Mouse (Mus musculus) intestine, postnatal 0 days (tissue): ENCODE data around the gene Fam98b. TPM values are rescaled to one million over a fixed set of nuclear protein-coding genes. Genes with fewer than 3 reads are reported as not detected.

Experiments
- ATAC-seq: fragments of 200-750 bp; cut with Nextera tagmentation; 2 replicates; pipeline ENCODE4 v1.8.0; 2017; ENCODE audit warnings: mild to moderate bottlenecking, moderate TSS enrichment, moderate library complexity
- H3K27ac ChIP-seq: fragments of 300-500 bp; sonication (generic); 2 replicates; pipeline ENCODE4 v1.5.1; 2014; ENCODE audit warnings: mild to moderate bottlenecking, low read depth, low read length, moderate library complexity
- H3K27me3 ChIP-seq: fragments of 300-500 bp; sonication (generic); replicated peaks from 2 replicates; pipeline ENCODE4 v1.6.1; 2014; ENCODE audit warnings: low read length, mixed read lengths; ENCODE audit not compliant: control insufficient read depth, insufficient read depth
- H3K36me3 ChIP-seq: fragments of 300-500 bp; sonication (generic); 2 replicates; pipeline ENCODE4 v1.6.1; 2014; ENCODE audit warnings: mild to moderate bottlenecking, moderate library complexity; ENCODE audit not compliant: control insufficient read depth, insufficient read depth
- H3K4me1 ChIP-seq: fragments of 300-500 bp; sonication (generic); replicated peaks from 2 replicates; pipeline ENCODE4 v1.6.1; 2014; ENCODE audit warnings: antibody characterized with exemption, low read length, mixed read lengths; ENCODE audit not compliant: control insufficient read depth, insufficient read depth
- H3K4me2 ChIP-seq: fragments of 300-500 bp; sonication (generic); replicated peaks from 2 replicates; pipeline ENCODE4 v1.6.1; 2014; ENCODE audit warnings: low read depth, mild to moderate bottlenecking, moderate library complexity
- H3K4me3 ChIP-seq: fragments of 300-500 bp; sonication (generic); 2 replicates; pipeline ENCODE4 v1.5.1; 2014; ENCODE audit warnings: low read depth, low read length
- H3K9ac ChIP-seq: fragments of 300-500 bp; sonication (generic); 2 replicates; pipeline ENCODE4 v1.6.1; 2014; ENCODE audit warnings: mild to moderate bottlenecking, low read depth, low read length
- H3K9me3 ChIP-seq: fragments of 300-500 bp; sonication (generic); 2 replicates; pipeline ENCODE4 v1.6.1; 2016; ENCODE audit warnings: mixed run types; ENCODE audit not compliant: control insufficient read depth
- CTCF ChIP-seq: sonication (generic); IDR thresholded peaks from 2 replicates; pipeline ENCODE4 v1.5.1; 2016; ENCODE audit warnings: low read depth, mild to moderate bottlenecking, control low read depth, antibody characterized with exemption, moderate library complexity
- WGBS: fragments of 180-500 bp; shearing (Covaris S2); extraction: QIAGEN DNeasy Blood & Tissue Kit; methylation state at CpG from one replicate; pipeline ENCODE4 v1.1.7; 2014; 5-methylcytosine and 5-hydroxymethylcytosine counted together
- polyA plus RNA-seq: library from polyadenylated mRNA; unstranded; fragments of >200 nt; fragmentation: Nextera tagmentation; extraction: Ambion mirVana; gene quantifications from 2 replicates; pipeline ENCODE4 v1.2.1, GENCODE M21; 2015

Fam98b gene
- polyA plus RNA-seq: 8.5 and 9.0 TPM in 2 replicates

DNA sequence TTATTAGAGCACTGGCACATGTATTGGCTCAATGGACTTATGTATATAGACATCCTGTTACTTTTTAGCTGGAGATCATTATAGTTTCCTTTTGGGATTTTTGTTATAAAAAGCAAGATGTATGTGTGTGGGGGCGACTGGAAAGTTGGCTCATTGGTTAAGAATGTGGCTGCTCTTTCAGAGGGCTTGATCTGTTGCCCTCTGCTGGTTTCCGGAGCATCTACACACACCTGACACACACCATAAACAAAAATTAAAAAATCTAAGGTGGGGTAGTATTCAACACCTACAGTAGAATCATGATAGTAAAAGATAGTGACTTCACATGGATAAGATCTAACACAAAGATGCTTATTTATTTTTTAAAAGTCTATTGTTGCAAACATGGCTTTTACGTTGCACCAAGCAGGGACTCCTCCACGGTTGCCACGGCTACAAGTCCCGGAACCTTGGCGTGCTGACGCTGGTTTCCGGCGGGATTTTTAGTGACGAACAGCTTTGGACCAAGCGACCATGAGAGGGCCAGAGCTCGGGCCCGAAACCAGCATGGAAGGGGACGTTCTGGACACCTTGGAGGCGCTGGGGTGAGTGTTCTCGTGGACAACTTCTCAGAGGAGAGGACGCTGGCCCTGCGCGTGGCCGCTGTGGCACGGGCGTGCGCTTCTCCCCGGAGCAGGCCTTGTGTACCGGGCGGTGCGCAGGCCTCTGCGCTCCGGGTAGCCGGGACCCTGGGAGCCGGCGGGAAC is at the start of gene Fam98b:
Gene Fam98b (plus strand): TSS at position 485 of the 746 bp plus-strand sequence.
- Histone ChIP-seq H3K9ac (peak within 1 kb of the TSS; percentile 81), H3K36me3 (no peaks in the 10 kb centered on the region), H3K4me1 (no peaks in the 10 kb centered on the region), H3K27me3 (no peaks in the 10 kb centered on the region), H3K9me3 (no peaks in the 10 kb centered on the region), H3K27ac (peak within 1 kb of the TSS; percentile 75), H3K4me2 (peak within 1 kb of the TSS; percentile 82), H3K4me3 (peak within 1 kb of the TSS; percentile 89)
- peak; percentile 66 for TF ChIP-seq CTCF
- ATAC-seq: peak; percentile 96
- under 1% methylated on average over 33 of the region's 33 CpGs for WGBS

DNA sequence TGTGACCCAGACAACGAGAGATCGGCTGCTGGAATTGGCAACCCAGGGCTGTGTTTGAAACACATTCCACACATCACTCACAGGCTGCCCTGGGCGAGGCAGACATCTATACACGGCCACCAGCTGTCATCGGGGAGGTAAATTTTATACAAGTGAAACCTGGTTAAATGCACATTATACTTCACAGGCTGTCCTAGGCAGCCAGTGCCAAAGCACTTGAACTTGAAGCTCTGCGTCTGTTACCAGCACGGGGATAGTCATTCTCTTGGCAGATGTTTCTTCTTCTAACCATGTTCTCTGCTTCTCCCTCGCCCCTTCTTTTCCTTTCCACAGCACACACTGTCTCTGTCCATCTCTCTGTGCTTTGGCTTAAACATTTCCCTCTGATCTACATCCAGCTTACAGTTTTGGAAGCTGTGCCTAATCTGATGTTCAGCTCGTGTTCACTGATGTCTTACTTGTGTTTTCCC is 48.6 kb upstream of the Fam98b start:
- Histone ChIP-seq H3K9me3 (no peaks in the 10 kb centered on the region), H3K36me3 (no peaks in the 10 kb centered on the region), H3K9ac (no peak overlapping the region), H3K4me3 (no peak overlapping the region), H3K4me2 (no peak overlapping the region), H3K4me1 (no peaks in the 10 kb centered on the region), H3K27ac (no peak overlapping the region), H3K27me3 (no peaks in the 10 kb centered on the region)
- TF ChIP-seq CTCF: no peak
- 49% methylated on average over 9 of the region's 9 CpGs for WGBS
- ATAC-seq: no peak

DNA sequence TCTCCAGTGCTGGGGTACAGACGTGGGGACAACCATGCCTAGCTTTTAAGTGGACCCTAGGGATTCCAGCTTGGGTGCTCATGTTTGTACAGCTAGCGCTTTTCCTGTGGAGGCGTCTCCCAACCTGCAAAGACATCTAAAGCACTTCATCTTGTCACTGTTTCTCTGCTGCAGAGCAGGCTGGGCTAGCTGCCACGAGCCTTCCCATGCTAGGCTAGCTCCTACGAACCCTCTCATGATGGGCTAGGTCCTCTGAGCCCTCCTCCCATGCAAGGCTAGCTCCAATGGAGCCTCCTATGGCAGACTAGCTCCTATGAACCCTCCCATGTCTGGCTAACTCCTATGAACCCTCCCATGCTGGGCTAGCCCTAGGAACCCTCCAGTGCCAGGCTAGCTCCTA is 46.2 kb upstream of the Fam98b start:
- no peak overlapping the region for H3K9ac ChIP-seq
- H3K9me3 ChIP-seq: no peaks in the 10 kb centered on the region
- H3K4me3 ChIP-seq: no peak overlapping the region
- TF ChIP-seq CTCF: no peak
- H3K27ac ChIP-seq: no peak overlapping the region
- no peak for ATAC-seq
- H3K4me2 ChIP-seq: no peak overlapping the region
- no peaks in the 10 kb centered on the region for H3K4me1 ChIP-seq
- H3K36me3 ChIP-seq: no peaks in the 10 kb centered on the region
- 57% methylated on average over 5 of the region's 5 CpGs for WGBS
- no peaks in the 10 kb centered on the region for H3K27me3 ChIP-seq

DNA sequence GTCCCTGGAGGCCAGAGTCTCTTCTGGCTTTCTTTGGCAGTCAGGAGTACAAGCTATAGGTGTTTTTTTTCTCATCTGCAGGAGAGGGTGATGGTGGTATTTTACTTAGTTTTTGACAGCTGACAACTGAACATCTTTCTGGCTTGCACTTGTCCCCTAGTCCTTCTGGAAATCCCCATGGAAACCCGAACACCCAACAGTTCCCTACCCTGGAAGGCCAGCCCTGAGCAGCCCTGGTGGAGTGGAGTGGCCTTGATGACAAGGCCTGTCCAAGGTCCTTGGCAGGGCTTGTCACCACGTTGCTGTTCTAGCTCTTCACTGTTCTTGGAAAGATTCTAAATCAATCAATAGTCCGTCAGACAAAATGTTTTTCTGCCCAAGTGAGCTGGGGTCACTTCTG is 45.0 kb upstream of the Fam98b start:
- H3K4me3 ChIP-seq: no peak overlapping the region
- H3K27me3 ChIP-seq: no peaks in the 10 kb centered on the region
- H3K4me2 ChIP-seq: no peak overlapping the region
- H3K9me3 ChIP-seq: no peaks in the 10 kb centered on the region
- H3K27ac ChIP-seq: no peak overlapping the region
- no peaks in the 10 kb centered on the region for H3K36me3 ChIP-seq
- no peaks in the 10 kb centered on the region for H3K4me1 ChIP-seq
- no peak for ATAC-seq
- no peak for TF ChIP-seq CTCF
- 61% methylated on average over 3 of the region's 3 CpGs for WGBS
- H3K9ac ChIP-seq: no peak overlapping the region

DNA sequence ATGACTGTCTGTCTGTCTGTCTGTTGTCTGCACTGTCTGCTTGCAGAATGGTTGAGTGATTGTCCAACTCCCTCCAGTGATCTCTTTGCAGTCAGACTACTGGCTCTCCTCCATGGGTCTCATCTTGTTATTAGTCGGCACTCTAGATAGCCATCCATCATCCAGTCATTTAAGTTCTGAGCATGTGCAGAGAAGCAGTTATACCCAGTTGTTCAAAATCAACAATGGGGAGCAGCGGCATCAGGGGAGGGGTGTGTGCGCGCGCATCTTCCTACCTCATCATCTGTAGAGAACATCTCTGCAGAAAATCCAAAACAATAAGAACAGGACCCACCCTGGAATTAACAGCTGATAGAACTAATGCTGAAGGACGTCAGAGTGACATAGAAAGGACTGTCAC is 44.5 kb upstream of the Fam98b start:
- no peak for ATAC-seq

DNA sequence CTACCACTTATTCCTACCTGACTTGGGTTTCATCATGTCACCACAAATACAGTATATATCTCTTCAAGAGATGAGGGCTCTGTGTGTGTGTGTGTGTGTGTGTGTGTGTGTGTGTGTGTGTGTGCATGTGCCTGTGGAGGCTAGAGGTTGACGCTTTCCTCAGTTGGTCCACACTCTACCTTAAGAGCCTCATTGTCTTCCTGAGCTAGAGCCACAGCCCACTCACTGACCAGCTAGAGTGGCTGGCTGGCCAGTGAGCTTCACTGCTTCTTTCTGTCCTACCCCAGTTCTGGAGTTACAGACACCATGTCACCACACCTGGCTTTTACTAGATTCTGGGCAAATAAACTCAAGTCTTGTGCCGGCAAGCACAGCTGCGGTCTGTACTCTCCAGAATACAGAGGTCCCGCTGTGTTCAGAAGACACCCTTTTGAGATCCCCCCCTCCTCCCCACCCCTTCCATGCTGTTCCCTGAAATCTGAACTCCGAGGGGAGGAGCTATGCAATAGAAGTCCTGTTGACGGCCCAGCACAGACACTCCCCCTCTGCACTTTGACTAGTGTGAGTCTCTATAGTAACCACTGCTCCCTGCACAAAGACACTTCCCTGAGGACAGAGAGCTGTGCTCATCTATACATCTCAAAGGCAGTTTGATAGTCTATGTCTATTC is 39.0 kb upstream of the Fam98b start:
- Histone ChIP-seq H3K9me3 (no peaks in the 10 kb centered on the region), H3K4me3 (no peak overlapping the region), H3K4me2 (peak overlapping the region; percentile 52), H3K27ac (no peak overlapping the region), H3K9ac (no peak overlapping the region), H3K4me1 (no peaks in the 10 kb centered on the region), H3K36me3 (no peaks in the 10 kb centered on the region), H3K27me3 (no peaks in the 10 kb centered on the region)
- no peak for TF ChIP-seq CTCF
- WGBS: 7% methylated on average over 6 of the region's 6 CpGs
- peak; percentile 85 for ATAC-seq

More for the DNA sequence above, 44.5 kb upstream of the Fam98b start:
- Histone ChIP-seq H3K27ac (no peak overlapping the region), H3K9ac (no peak overlapping the region), H3K4me3 (no peak overlapping the region), H3K9me3 (no peaks in the 10 kb centered on the region), H3K4me1 (no peaks in the 10 kb centered on the region), H3K27me3 (no peaks in the 10 kb centered on the region), H3K4me2 (no peak overlapping the region), H3K36me3 (no peaks in the 10 kb centered on the region)
- WGBS: 85% methylated on average over 6 of the region's 6 CpGs
- TF ChIP-seq CTCF: no peak
